Mouse (Mus musculus): ENCODE measurements at regions not wholly inside any gene's neighbourhood (a gene's known extent, or its start where the extent isn't known, plus 50 kb on each side); places are given as distances from the start of the nearest gene placed in this dataset.

GRCm38 (mm10) chr14:54164874-54165273, 89.0 kb downstream of the Dad1 start:
- H3K4me3 ChIP-seq (replicated peaks): no peak overlapping the region
- H3K27ac ChIP-seq: no peak overlapping the region
- H3K9ac ChIP-seq: no peak overlapping the region
- H3K27me3 ChIP-seq (replicated peaks): no peaks in the 10 kb centered on the region
- H3K4me1 ChIP-seq (replicated peaks): peaks cover 10% of the 10 kb centered on the region; the same call in 1 of the 2 replicates
- ATAC-seq: no peak
- H3K4me2 ChIP-seq (replicated peaks): no peak overlapping the region
- 87% methylated on average over 9 of the region's 9 CpGs for WGBS
- H3K9me3 ChIP-seq: no peaks in the 10 kb centered on the region
- H3K36me3 ChIP-seq: no peaks in the 10 kb centered on the region

- peaks cover 10% of the 10 kb centered on the region; the same call in 1 of the 2 replicates for H3K4me1 ChIP-seq (replicated peaks)
- no peaks in the 10 kb centered on the region for H3K36me3 ChIP-seq
- H3K4me2 ChIP-seq (replicated peaks): no peak overlapping the region
- no peak overlapping the region for H3K27ac ChIP-seq
- H3K4me3 ChIP-seq (replicated peaks): no peak overlapping the region
- no peak overlapping the region for H3K9ac ChIP-seq
- H3K27me3 ChIP-seq (replicated peaks): no peaks in the 10 kb centered on the region
- no peak for ATAC-seq
- 61% methylated on average over 8 of the region's 8 CpGs for WGBS
- no peaks in the 10 kb centered on the region for H3K9me3 ChIP-seq
Measured at GRCm38 (mm10) chr14:54161916-54162315, 92.0 kb downstream of the Dad1 start.

- Histone ChIP-seq H3K27me3 (replicated peaks) (no peaks in the 10 kb centered on the region), H3K9ac (no peak overlapping the region), H3K4me3 (replicated peaks) (no peak overlapping the region), H3K9me3 (no peaks in the 10 kb centered on the region), H3K36me3 (no peaks in the 10 kb centered on the region), H3K4me2 (replicated peaks) (no peak overlapping the region), H3K4me1 (replicated peaks) (peaks cover 10% of the 10 kb centered on the region; the same call in 1 of the 2 replicates), H3K27ac (no peak overlapping the region)
- WGBS: 64% methylated on average over 7 of the region's 7 CpGs
- ATAC-seq: no peak
Measured at GRCm38 (mm10) chr14:54161206-54161605, 92.7 kb downstream of the Dad1 start.

- Histone ChIP-seq H3K4me1 (replicated peaks) (peaks cover 10% of the 10 kb centered on the region; the same call in 1 of the 2 replicates), H3K4me2 (replicated peaks) (no peak overlapping the region), H3K9ac (no peak overlapping the region), H3K36me3 (no peaks in the 10 kb centered on the region), H3K4me3 (replicated peaks) (no peak overlapping the region), H3K9me3 (no peaks in the 10 kb centered on the region), H3K27ac (no peak overlapping the region), H3K27me3 (replicated peaks) (no peaks in the 10 kb centered on the region)
- 93% methylated on average over 7 of the region's 7 CpGs for WGBS
- ATAC-seq: no peak
Measured at GRCm38 (mm10) chr14:54159816-54160215, 94.1 kb downstream of the Dad1 start.

GRCm38 (mm10) chr14:54158214-54158965, 95.5 kb downstream of the Dad1 start:
- Histone ChIP-seq H3K4me1 (replicated peaks) (peaks cover 10% of the 10 kb centered on the region; the same call in 1 of the 2 replicates), H3K9ac (no peak overlapping the region), H3K9me3 (no peaks in the 10 kb centered on the region), H3K4me3 (replicated peaks) (no peak overlapping the region), H3K27ac (no peak overlapping the region), H3K36me3 (no peaks in the 10 kb centered on the region), H3K27me3 (replicated peaks) (no peaks in the 10 kb centered on the region), H3K4me2 (replicated peaks) (no peak overlapping the region)
- WGBS: 65% methylated on average over 9 of the region's 9 CpGs
- peak; percentile 87 for ATAC-seq

GRCm38 (mm10) chr14:54156536-54156935, 97.4 kb downstream of the Dad1 start:
- Histone ChIP-seq H3K36me3 (no peaks in the 10 kb centered on the region), H3K9me3 (no peaks in the 10 kb centered on the region), H3K9ac (no peak overlapping the region), H3K4me1 (replicated peaks) (0 out of 2 replicates have a peak, but pooled peaks cover 4% of the 10 kb centered on the region), H3K27me3 (replicated peaks) (no peaks in the 10 kb centered on the region), H3K4me2 (replicated peaks) (no peak overlapping the region), H3K27ac (no peak overlapping the region), H3K4me3 (replicated peaks) (no peak overlapping the region)
- WGBS: 76% methylated on average over 6 of the region's 6 CpGs
- ATAC-seq: no peak

- 38% methylated on average over 6 of the region's 6 CpGs for WGBS
- Histone ChIP-seq H3K4me1 (replicated peaks) (no peaks in the 10 kb centered on the region), H3K27ac (no peak overlapping the region), H3K36me3 (no peaks in the 10 kb centered on the region), H3K9me3 (no peaks in the 10 kb centered on the region), H3K4me2 (replicated peaks) (no peak overlapping the region), H3K4me3 (replicated peaks) (no peak overlapping the region), H3K27me3 (replicated peaks) (no peaks in the 10 kb centered on the region), H3K9ac (no peak overlapping the region)
- ATAC-seq: peak; percentile 59
Measured at GRCm38 (mm10) chr14:54152485-54153235, 101.2 kb downstream of the Dad1 start.

GRCm38 (mm10) chr14:54151921-54152320, 102.0 kb downstream of the Dad1 start:
- ATAC-seq: no peak

GRCm38 (mm10) chr14:54151272-54151671, 102.6 kb downstream of the Dad1 start:
- Histone ChIP-seq H3K9ac (no peak overlapping the region), H3K27me3 (replicated peaks) (no peaks in the 10 kb centered on the region), H3K36me3 (no peaks in the 10 kb centered on the region), H3K9me3 (no peaks in the 10 kb centered on the region), H3K27ac (no peak overlapping the region), H3K4me1 (replicated peaks) (no peaks in the 10 kb centered on the region), H3K4me3 (replicated peaks) (no peak overlapping the region), H3K4me2 (replicated peaks) (no peak overlapping the region)
- 93% methylated on average over 3 of the region's 3 CpGs for WGBS
- ATAC-seq: no peak

More at GRCm38 (mm10) chr14:54151921-54152320, 102.0 kb downstream of the Dad1 start:
- H3K4me1 ChIP-seq (replicated peaks): no peaks in the 10 kb centered on the region
- H3K9ac ChIP-seq: no peak overlapping the region
- no peak overlapping the region for H3K4me2 ChIP-seq (replicated peaks)
- WGBS: 92% methylated on average over 2 of the region's 2 CpGs
- no peaks in the 10 kb centered on the region for H3K27me3 ChIP-seq (replicated peaks)
- no peak overlapping the region for H3K27ac ChIP-seq
- no peaks in the 10 kb centered on the region for H3K36me3 ChIP-seq
- no peak overlapping the region for H3K4me3 ChIP-seq (replicated peaks)
- H3K9me3 ChIP-seq: no peaks in the 10 kb centered on the region

- 92% methylated on average over 5 of the region's 5 CpGs for WGBS
Measured at GRCm38 (mm10) chr14:54150221-54150620, 103.7 kb downstream of the Dad1 start.

GRCm38 (mm10) chr14:54148626-54149025, 105.3 kb downstream of the Dad1 start:
- Histone ChIP-seq H3K4me2 (replicated peaks) (no peak overlapping the region), H3K27ac (no peak overlapping the region), H3K4me3 (replicated peaks) (no peak overlapping the region), H3K9ac (no peak overlapping the region), H3K9me3 (no peaks in the 10 kb centered on the region), H3K27me3 (replicated peaks) (no peaks in the 10 kb centered on the region), H3K36me3 (no peaks in the 10 kb centered on the region), H3K4me1 (replicated peaks) (no peaks in the 10 kb centered on the region)
- ATAC-seq: no peak
- WGBS: 91% methylated on average over 10 of the region's 10 CpGs

More at GRCm38 (mm10) chr14:54150221-54150620, 103.7 kb downstream of the Dad1 start:
- H3K27me3 ChIP-seq (replicated peaks): no peaks in the 10 kb centered on the region
- H3K9ac ChIP-seq: no peak overlapping the region
- no peak overlapping the region for H3K4me3 ChIP-seq (replicated peaks)
- ATAC-seq: no peak
- H3K27ac ChIP-seq: no peak overlapping the region
- no peaks in the 10 kb centered on the region for H3K36me3 ChIP-seq
- no peaks in the 10 kb centered on the region for H3K4me1 ChIP-seq (replicated peaks)
- H3K9me3 ChIP-seq: no peaks in the 10 kb centered on the region
- H3K4me2 ChIP-seq (replicated peaks): no peak overlapping the region

- Histone ChIP-seq H3K9me3 (no peaks in the 10 kb centered on the region), H3K27me3 (replicated peaks) (no peaks in the 10 kb centered on the region), H3K9ac (no peak overlapping the region), H3K27ac (no peak overlapping the region), H3K4me1 (replicated peaks) (no peaks in the 10 kb centered on the region), H3K36me3 (no peaks in the 10 kb centered on the region), H3K4me2 (replicated peaks) (no peak overlapping the region), H3K4me3 (replicated peaks) (no peak overlapping the region)
- ATAC-seq: no peak
- WGBS: 87% methylated on average over 4 of the region's 4 CpGs
Measured at GRCm38 (mm10) chr14:54148121-54148520, 105.8 kb downstream of the Dad1 start.

Data from intestine, embryonic 15.5 days (tissue).